8 mouse cellular contexts compared by ENCODE assay signal in the genomic region with DNA sequence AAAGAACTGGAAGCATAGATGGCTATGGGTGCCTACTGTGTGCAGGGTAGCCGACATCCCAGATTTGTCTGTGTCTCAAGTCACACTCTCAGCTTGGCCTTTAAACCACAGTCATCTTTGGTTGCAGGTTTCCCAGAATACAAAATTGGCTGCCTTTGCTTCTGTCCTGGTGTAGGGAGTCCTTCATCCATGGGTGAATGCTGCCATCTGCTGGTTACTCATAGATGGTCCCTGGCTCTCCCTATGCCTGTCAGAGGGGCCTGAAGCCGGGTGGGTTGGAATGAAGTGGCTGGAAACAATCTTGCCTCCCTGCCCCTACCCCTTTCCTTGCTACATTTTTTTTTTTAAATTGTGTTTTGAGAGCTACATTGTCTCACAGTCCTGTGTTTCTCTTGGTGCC. TPM values are rescaled to one million over a fixed set of nuclear protein-coding genes. Genes with fewer than 3 reads are reported as not detected.
DNase-seq lines count a peak whose midpoint lies in the region; ATAC-seq and TF ChIP-seq lines count a peak whose summit lies in the region.

No protein-coding gene starts in this region.

- peak; percentile 80 for DNase-seq in NIH3T3 (ENCODE audit: low read depth)
- peak; percentile 69 to 76 for DNase-seq in cerebellum, adult 2 months
- peak; percentile 83 for DNase-seq in forelimb bud, embryonic 11.5 days (ENCODE audit: low read depth, low spot score)
- peak; percentile 93 for DNase-seq in hindbrain, embryonic 14.5 days (ENCODE audit: low spot score)
- peak; percentile 86 to 93 for DNase-seq in layer of hippocampus, postnatal 14 days (ENCODE audit: low spot score in 2 of 2)
- peak; percentile 77 for DNase-seq in lung, postnatal 25 days (ENCODE audit: low spot score)
- DNase-seq in right cerebral cortex, adult 2 months (ENCODE audit: low spot score in 2 of 2): peak; percentile 90 to 91
- peak; percentile 71 for DNase-seq in urinary bladder, postnatal 25 days (ENCODE audit: low spot score)

- H3K36me3 ChIP-seq in hindbrain, embryonic 14.5 days (replicated peaks; ENCODE audit: control insufficient read depth, insufficient read depth): no peaks in the 10 kb centered on the region

- H3K9ac ChIP-seq in hindbrain, embryonic 14.5 days: no peak overlapping the region

- no peak for TF ChIP-seq POLR2A in cerebellum, adult 2 months (IDR thresholded peaks at IDR 0.05; ENCODE audit: borderline replicate concordance, insufficient read depth, low read length)

- H3K9me3 ChIP-seq in hindbrain, embryonic 14.5 days (ENCODE audit: control insufficient read depth, low read length): no peaks in the 10 kb centered on the region

- H3K4me2 ChIP-seq in hindbrain, embryonic 14.5 days (replicated peaks): no peak overlapping the region

- H3K27ac ChIP-seq in cerebellum, adult 2 months (ENCODE audit: insufficient read depth, low read length): no peak overlapping the region
- no peak overlapping the region for H3K27ac ChIP-seq in hindbrain, embryonic 14.5 days

- ATAC-seq in hindbrain, embryonic 14.5 days (ENCODE audit: low FRiP score): peak; percentile 94

- 16% methylated on average over 2 of the region's 2 CpGs for WGBS in cerebellum, adult 2 months
- WGBS in hindbrain, embryonic 14.5 days: 28% methylated on average over 2 of the region's 2 CpGs

- no peak overlapping the region for H3K4me3 ChIP-seq in cerebellum, adult 2 months (replicated peaks; ENCODE audit: insufficient read depth, low read depth, low read length)
- no peak overlapping the region for H3K4me3 ChIP-seq in hindbrain, embryonic 14.5 days (replicated peaks; ENCODE audit: low read length)

- no peaks in the 10 kb centered on the region for H3K27me3 ChIP-seq in cerebellum, adult 2 months (ENCODE audit: control insufficient read depth, insufficient read depth, low read length)
- no peaks in the 10 kb centered on the region for H3K27me3 ChIP-seq in hindbrain, embryonic 14.5 days (ENCODE audit: control insufficient read depth, insufficient read depth, low read length)

- TF ChIP-seq CTCF in cerebellum, adult 2 months (IDR thresholded peaks at IDR 0.05; ENCODE audit: borderline replicate concordance, insufficient read depth, low read depth, low read length): peak; percentile 92

- no peaks in the 10 kb centered on the region for H3K4me1 ChIP-seq in cerebellum, adult 2 months (ENCODE audit: control insufficient read depth, insufficient read depth, low read length)
- H3K4me1 ChIP-seq in hindbrain, embryonic 14.5 days (replicated peaks; ENCODE audit: control insufficient read depth, insufficient read depth, low read length): no peaks in the 10 kb centered on the region

RNA-seq across cellular contexts. Expression of a gene that starts 20.0 kb away (rescaled TPM):
- 0.19 TPM in 1 of 2 replicates, not detected in the other for polyA plus RNA-seq in cerebellum, adult 2 months (2012; rRNA removed)
- 1.2 and 1.4 TPM in 2 replicates for polyA plus RNA-seq in hindbrain, embryonic 14.5 days (2014; fragmentation: Nextera tagmentation; extraction: Ambion mirVana)
- total RNA-seq in layer of hippocampus, postnatal 14 days (2021): under 1 TPM; 0.19 to 0.28 TPM
